Mouse (Mus musculus): ENCODE measurements around the gene Clnk. TPM values are rescaled to one million over a fixed set of nuclear protein-coding genes. Genes with fewer than 3 reads are reported as not detected.
A peak's percentile ranks its signal among the peaks of the same experiment; 100 is the strongest.

Gene Clnk
- polyA plus RNA-seq, 1 experiment from 2014 or later: 0.16 TPM

- no peaks in the 10 kb centered on the region for H3K27me3 ChIP-seq (ENCODE audit: control insufficient read depth, insufficient read depth, low read length)
- DNase-seq (no peak), ATAC-seq (ENCODE audit: low FRiP score, low TSS enrichment) (no peak)
- H3K4me3 ChIP-seq (replicated peaks; ENCODE audit: low read depth, low read length): no peak overlapping the region
- H3K4me1 ChIP-seq (ENCODE audit: control insufficient read depth, insufficient read depth, low read length): no peaks in the 10 kb centered on the region
- no peaks in the 10 kb centered on the region for H3K36me3 ChIP-seq (ENCODE audit: control insufficient read depth, insufficient read depth, low read length)
- H3K27ac ChIP-seq (replicated peaks; ENCODE audit: low read depth, low read length): no peak overlapping the region
- H3K9ac ChIP-seq (replicated peaks; ENCODE audit: low read length): no peak overlapping the region
- no peak overlapping the region for H3K4me2 ChIP-seq (ENCODE audit: low read length)
- 78% methylated on average over 4 of the region's 4 CpGs for WGBS
- no peaks in the 10 kb centered on the region for H3K9me3 ChIP-seq (ENCODE audit: control insufficient read depth, low read length)
Observed at GRCm38 (mm10) chr5:38881728-38882620, 5.4 kb upstream of the Clnk start.

GRCm38 (mm10) chr5:38881416-38881727, 4.8 kb upstream of the Clnk start:
- Histone ChIP-seq H3K27me3 (ENCODE audit: control insufficient read depth, insufficient read depth, low read length) (no peaks in the 10 kb centered on the region), H3K9me3 (ENCODE audit: control insufficient read depth, low read length) (no peaks in the 10 kb centered on the region), H3K9ac (replicated peaks; ENCODE audit: low read length) (no peak overlapping the region), H3K4me2 (ENCODE audit: low read length) (no peak overlapping the region), H3K4me3 (replicated peaks; ENCODE audit: low read depth, low read length) (no peak overlapping the region), H3K27ac (replicated peaks; ENCODE audit: low read depth, low read length) (no peak overlapping the region), H3K4me1 (ENCODE audit: control insufficient read depth, insufficient read depth, low read length) (no peaks in the 10 kb centered on the region), H3K36me3 (ENCODE audit: control insufficient read depth, insufficient read depth, low read length) (no peaks in the 10 kb centered on the region)
- DNase-seq (no peak), ATAC-seq (ENCODE audit: low FRiP score, low TSS enrichment) (no peak)
- 80% methylated on average over 1 of the region's 1 CpGs for WGBS

- DNase-seq (peak; percentile 37), ATAC-seq (ENCODE audit: low FRiP score, low TSS enrichment) (no peak)
- Histone ChIP-seq H3K9me3 (ENCODE audit: control insufficient read depth, low read length) (no peaks in the 10 kb centered on the region), H3K4me1 (ENCODE audit: control insufficient read depth, insufficient read depth, low read length) (no peaks in the 10 kb centered on the region), H3K36me3 (ENCODE audit: control insufficient read depth, insufficient read depth, low read length) (no peaks in the 10 kb centered on the region), H3K9ac (replicated peaks; ENCODE audit: low read length) (no peak overlapping the region), H3K27ac (replicated peaks; ENCODE audit: low read depth, low read length) (no peak overlapping the region), H3K4me3 (replicated peaks; ENCODE audit: low read depth, low read length) (no peak overlapping the region), H3K27me3 (ENCODE audit: control insufficient read depth, insufficient read depth, low read length) (no peaks in the 10 kb centered on the region), H3K4me2 (ENCODE audit: low read length) (no peak overlapping the region)
- WGBS: 60% methylated on average over 11 of the region's 11 CpGs
Observed at GRCm38 (mm10) chr5:38879989-38880706, 3.5 kb upstream of the Clnk start.

GRCm38 (mm10) chr5:38875403-38875802, 1.2 kb downstream of the Clnk start:
- Histone ChIP-seq H3K4me3 (replicated peaks; ENCODE audit: low read depth, low read length) (no peak overlapping the region), H3K9ac (replicated peaks; ENCODE audit: low read length) (no peak overlapping the region), H3K4me2 (ENCODE audit: low read length) (no peak overlapping the region), H3K4me1 (ENCODE audit: control insufficient read depth, insufficient read depth, low read length) (no peaks in the 10 kb centered on the region), H3K27me3 (ENCODE audit: control insufficient read depth, insufficient read depth, low read length) (no peaks in the 10 kb centered on the region), H3K9me3 (ENCODE audit: control insufficient read depth, low read length) (no peaks in the 10 kb centered on the region), H3K27ac (replicated peaks; ENCODE audit: low read depth, low read length) (no peak overlapping the region), H3K36me3 (ENCODE audit: control insufficient read depth, insufficient read depth, low read length) (no peaks in the 10 kb centered on the region)
- ATAC-seq (ENCODE audit: low FRiP score, low TSS enrichment): no peak
- no peak for DNase-seq
- WGBS: 39% methylated on average over 3 of the region's 3 CpGs

- no peak for ATAC-seq (ENCODE audit: low FRiP score, low TSS enrichment)
- Histone ChIP-seq H3K4me3 (replicated peaks; ENCODE audit: low read depth, low read length) (no peak overlapping the region), H3K9ac (replicated peaks; ENCODE audit: low read length) (no peak overlapping the region), H3K27ac (replicated peaks; ENCODE audit: low read depth, low read length) (no peak overlapping the region), H3K4me1 (ENCODE audit: control insufficient read depth, insufficient read depth, low read length) (no peaks in the 10 kb centered on the region), H3K27me3 (ENCODE audit: control insufficient read depth, insufficient read depth, low read length) (no peaks in the 10 kb centered on the region), H3K9me3 (ENCODE audit: control insufficient read depth, low read length) (no peaks in the 10 kb centered on the region), H3K36me3 (ENCODE audit: control insufficient read depth, insufficient read depth, low read length) (no peaks in the 10 kb centered on the region), H3K4me2 (ENCODE audit: low read length) (no peak overlapping the region)
- no peak for DNase-seq
- WGBS: 12% methylated on average over 1 of the region's 1 CpGs
Observed at GRCm38 (mm10) chr5:38874931-38875330, 1.7 kb downstream of the Clnk start.

GRCm38 (mm10) chr5:38872906-38873305, 3.7 kb downstream of the Clnk start:
- Histone ChIP-seq H3K27ac (replicated peaks; ENCODE audit: low read depth, low read length) (no peak overlapping the region), H3K27me3 (ENCODE audit: control insufficient read depth, insufficient read depth, low read length) (no peaks in the 10 kb centered on the region), H3K4me1 (ENCODE audit: control insufficient read depth, insufficient read depth, low read length) (no peaks in the 10 kb centered on the region), H3K9ac (replicated peaks; ENCODE audit: low read length) (no peak overlapping the region), H3K4me2 (ENCODE audit: low read length) (no peak overlapping the region), H3K4me3 (replicated peaks; ENCODE audit: low read depth, low read length) (no peak overlapping the region), H3K36me3 (ENCODE audit: control insufficient read depth, insufficient read depth, low read length) (no peaks in the 10 kb centered on the region), H3K9me3 (ENCODE audit: control insufficient read depth, low read length) (no peaks in the 10 kb centered on the region)
- no peak for ATAC-seq (ENCODE audit: low FRiP score, low TSS enrichment)
- no peak for DNase-seq
- 97% methylated on average over 3 of the region's 3 CpGs for WGBS

- Histone ChIP-seq H3K9ac (replicated peaks; ENCODE audit: low read length) (no peak overlapping the region), H3K4me3 (replicated peaks; ENCODE audit: low read depth, low read length) (no peak overlapping the region), H3K27ac (replicated peaks; ENCODE audit: low read depth, low read length) (no peak overlapping the region), H3K27me3 (ENCODE audit: control insufficient read depth, insufficient read depth, low read length) (no peaks in the 10 kb centered on the region), H3K36me3 (ENCODE audit: control insufficient read depth, insufficient read depth, low read length) (no peaks in the 10 kb centered on the region), H3K4me2 (ENCODE audit: low read length) (no peak overlapping the region), H3K9me3 (ENCODE audit: control insufficient read depth, low read length) (no peaks in the 10 kb centered on the region), H3K4me1 (ENCODE audit: control insufficient read depth, insufficient read depth, low read length) (no peaks in the 10 kb centered on the region)
- WGBS: 73% methylated on average over 2 of the region's 2 CpGs
- ATAC-seq (ENCODE audit: low FRiP score, low TSS enrichment) (no peak), DNase-seq (no peak)
Observed at GRCm38 (mm10) chr5:38871591-38871990, 5.0 kb downstream of the Clnk start.

GRCm38 (mm10) chr5:38870485-38870884, 6.1 kb downstream of the Clnk start:
- DNase-seq (no peak), ATAC-seq (ENCODE audit: low FRiP score, low TSS enrichment) (no peak)
- no peak overlapping the region for H3K27ac ChIP-seq (replicated peaks; ENCODE audit: low read depth, low read length)
- no peaks in the 10 kb centered on the region for H3K9me3 ChIP-seq (ENCODE audit: control insufficient read depth, low read length)
- H3K4me1 ChIP-seq (ENCODE audit: control insufficient read depth, insufficient read depth, low read length): no peaks in the 10 kb centered on the region
- H3K4me2 ChIP-seq (ENCODE audit: low read length): no peak overlapping the region
- no peak overlapping the region for H3K9ac ChIP-seq (replicated peaks; ENCODE audit: low read length)
- H3K27me3 ChIP-seq (ENCODE audit: control insufficient read depth, insufficient read depth, low read length): no peaks in the 10 kb centered on the region
- WGBS: 43% methylated on average over 12 of the region's 12 CpGs
- no peak overlapping the region for H3K4me3 ChIP-seq (replicated peaks; ENCODE audit: low read depth, low read length)
- no peaks in the 10 kb centered on the region for H3K36me3 ChIP-seq (ENCODE audit: control insufficient read depth, insufficient read depth, low read length)

GRCm38 (mm10) chr5:38869976-38870375, 6.6 kb downstream of the Clnk start:
- no peak overlapping the region for H3K27ac ChIP-seq (replicated peaks; ENCODE audit: low read depth, low read length)
- no peaks in the 10 kb centered on the region for H3K4me1 ChIP-seq (ENCODE audit: control insufficient read depth, insufficient read depth, low read length)
- H3K9me3 ChIP-seq (ENCODE audit: control insufficient read depth, low read length): no peaks in the 10 kb centered on the region
- WGBS: 82% methylated on average over 9 of the region's 9 CpGs
- ATAC-seq (ENCODE audit: low FRiP score, low TSS enrichment): no peak
- no peak overlapping the region for H3K4me2 ChIP-seq (ENCODE audit: low read length)
- no peaks in the 10 kb centered on the region for H3K36me3 ChIP-seq (ENCODE audit: control insufficient read depth, insufficient read depth, low read length)
- no peak for DNase-seq
- no peaks in the 10 kb centered on the region for H3K27me3 ChIP-seq (ENCODE audit: control insufficient read depth, insufficient read depth, low read length)
- H3K9ac ChIP-seq (replicated peaks; ENCODE audit: low read length): no peak overlapping the region
- H3K4me3 ChIP-seq (replicated peaks; ENCODE audit: low read depth, low read length): no peak overlapping the region

All from midbrain, embryonic 14.5 days (tissue).